Mouse (Mus musculus) CH12.LX (cell line): ENCODE results near the gene Csrp1. TPM values are rescaled to one million over a fixed set of nuclear protein-coding genes. Genes with fewer than 3 reads are reported as not detected.

ENCODE experiments used
- DNase-seq: peaks from one replicate; pipeline ENCODE4 v3.0.0-alpha.2; 2013; ENCODE audit errors: extremely low read depth
- H3K27ac ChIP-seq: 2 replicates; pipeline ENCODE4 v1.5.1; 2012; ENCODE audit warnings: low read depth, mild to moderate bottlenecking, control low read depth, moderate library complexity; ENCODE audit not compliant: insufficient read depth
- H3K27me3 ChIP-seq: replicated peaks from 2 replicates; pipeline ENCODE3; 2012; ENCODE audit warnings: inconsistent platforms
- H3K36me3 ChIP-seq, 2 experiments: replicated peaks in 1 of 2; 2 replicates each; pipeline versions ENCODE3 to v1.6.1; 2012; ENCODE audit warnings: inconsistent platforms in 1 of 2, low read length in 1 of 2, mild to moderate bottlenecking in 1 of 2, mixed read lengths in 1 of 2, moderate library complexity in 1 of 2; ENCODE audit not compliant: control insufficient read depth in 1 of 2, insufficient read depth in 1 of 2
- H3K4me1 ChIP-seq, 2 experiments: 2 replicates each; pipeline ENCODE4 v1.6.1; 2012; ENCODE audit warnings: inconsistent platforms in 1 of 2, moderate library complexity in 1 of 2; ENCODE audit not compliant: insufficient read depth in 2 of 2, control insufficient read depth in 1 of 2
- H3K4me2 ChIP-seq: 2 replicates; pipeline ENCODE4 v1.6.1; 2012; ENCODE audit warnings: low read depth, mild to moderate bottlenecking, control low read depth; ENCODE audit not compliant: poor library complexity, insufficient read depth, severe bottlenecking
- H3K4me3 ChIP-seq, 3 experiments: fragments of 150-350 bp in 1 of 3; sonication (generic) in 1 of 3; replicated peaks in 1 of 3; 2 replicates each; pipeline versions ENCODE3 to v1.5.1; 2011 to 2012; ENCODE audit warnings: low read depth in 2 of 3, low read length in 2 of 3, mild to moderate bottlenecking in 2 of 3, moderate library complexity in 2 of 3, control low read depth in 1 of 3, improper control_type of control experiment in 1 of 3, inconsistent platforms in 1 of 3, mixed read lengths in 1 of 3; ENCODE audit not compliant: poor library complexity in 1 of 3
- H3K79me2 ChIP-seq: replicated peaks from 2 replicates; pipeline ENCODE4 v1.6.1; 2012; ENCODE audit warnings: mild to moderate bottlenecking, moderate library complexity; ENCODE audit not compliant: control insufficient read depth, poor library complexity, insufficient read depth, severe bottlenecking; ENCODE audit errors: extremely low read depth
- H3K9ac ChIP-seq: 2 replicates; pipeline ENCODE4 v1.6.1; 2012; ENCODE audit warnings: low read depth, mild to moderate bottlenecking, control low read depth, moderate library complexity; ENCODE audit not compliant: insufficient read depth
- H3K9me3 ChIP-seq: replicated peaks from 2 replicates; pipeline ENCODE3; 2012; ENCODE audit warnings: low read length, inconsistent platforms, mixed read lengths
- BHLHE40 ChIP-seq: IDR thresholded peaks from 2 replicates; pipeline ENCODE4 v1.6.1; 2011; ENCODE audit warnings: mild to moderate bottlenecking, low read depth, low read length, improper control_type of control experiment
- CTCF ChIP-seq, 2 experiments: IDR thresholded peaks in 1 of 2; conservative IDR thresholded peaks in 1 of 2; 2 replicates each; pipeline ENCODE4 v1.5.1; 2011 to 2012; ENCODE audit warnings: low read depth in 2 of 2, low read length in 2 of 2, improper control_type of control experiment in 1 of 2, inconsistent platforms in 1 of 2, mild to moderate bottlenecking in 1 of 2, moderate library complexity in 1 of 2
- ELF1 ChIP-seq: IDR thresholded peaks from 2 replicates; pipeline ENCODE4 v1.6.1; 2014; ENCODE audit warnings: low read depth, mild to moderate bottlenecking, inconsistent platforms, low read length, improper control_type of control experiment
- EP300 ChIP-seq: IDR thresholded peaks from 2 replicates; pipeline ENCODE4 v1.6.1; 2011; ENCODE audit warnings: low read length, improper control_type of control experiment
- ETS1 ChIP-seq: conservative IDR thresholded peaks from 2 replicates; pipeline ENCODE4 v1.6.1; 2012; ENCODE audit warnings: low read depth, mild to moderate bottlenecking, inconsistent platforms, low read length, improper control_type of control experiment, moderate library complexity
- IRF4 ChIP-seq: IDR thresholded peaks from 2 replicates; pipeline ENCODE4 v1.6.1; 2014; ENCODE audit warnings: low read depth, mild to moderate bottlenecking, inconsistent platforms, low read length, improper control_type of control experiment
- MAFK ChIP-seq: IDR thresholded peaks from 2 replicates; pipeline ENCODE4 v1.6.1; 2011; ENCODE audit warnings: low read length, improper control_type of control experiment; ENCODE audit not compliant: insufficient replicate concordance
- MAX ChIP-seq: IDR thresholded peaks from 2 replicates; pipeline ENCODE4 v1.6.1; 2011; ENCODE audit warnings: low read length, improper control_type of control experiment
- MEF2A ChIP-seq: IDR thresholded peaks from 2 replicates; pipeline ENCODE4 v1.6.1; 2014; ENCODE audit warnings: low read depth, mild to moderate bottlenecking, inconsistent platforms, low read length, improper control_type of control experiment, borderline replicate concordance
- MXI1 ChIP-seq: IDR thresholded peaks from 2 replicates; pipeline ENCODE4 v1.6.1; 2011; ENCODE audit warnings: mild to moderate bottlenecking, low read depth, low read length, improper control_type of control experiment
- MYC ChIP-seq: IDR thresholded peaks from 2 replicates; pipeline ENCODE4 v1.6.1; 2011; ENCODE audit warnings: low read depth, mild to moderate bottlenecking, improper control_type of control experiment, low read length
- SIN3A ChIP-seq: IDR thresholded peaks from 2 replicates; pipeline ENCODE4 v1.6.1; 2012; ENCODE audit warnings: low read length, improper control_type of control experiment, inconsistent platforms
- TCF12 ChIP-seq: IDR thresholded peaks from 2 replicates; pipeline ENCODE4 v1.6.1; 2014; ENCODE audit warnings: low read depth, mild to moderate bottlenecking, inconsistent platforms, low read length, improper control_type of control experiment
- ZC3H11A ChIP-seq: IDR thresholded peaks from 2 replicates; pipeline ENCODE4 v1.6.1; 2012; ENCODE audit warnings: low read depth, mild to moderate bottlenecking, inconsistent platforms, low read length, improper control_type of control experiment
- dilution Hi-C: fragments of 300-500 bp; cut with MboI; formaldehyde crosslinking; loops from 2 replicates; pipeline ENCODE4 v1.14.3; 2020; ENCODE audit warnings: low sequenced_read_pairs; ENCODE audit not compliant: extremely low pct_unique_long_range_greater_than_20kb, extremely low pct_ligation_motif_present
- in situ Hi-C: fragments of 300-500 bp; cut with MboI; formaldehyde crosslinking; loops from 3 replicates; pipeline ENCODE4 v1.14.3; 2019; ENCODE audit warnings: low sequenced_read_pairs, low pct_ligation_motif_present, low pct_unique_long_range_greater_than_20kb, mixed read lengths
- polyA plus RNA-seq: library from polyadenylated mRNA; unstranded; fragments of >175 nt; gene quantifications from 2 replicates; pipeline ENCODE4 v1.2.1, GENCODE M21; 2012; ENCODE audit warnings: low read depth; ENCODE audit not compliant: insufficient read length
- total RNA-seq, 2 experiments: library from RNA; depleted of rRNA; stranded (reverse); fragments of 300-350 nt in 1 of 2; fragments of >200 nt in 1 of 2; gene quantifications; 2 replicates each; pipeline ENCODE4 v1.2.3; 2012 to 2014

The Csrp1 gene
- total and polyA plus RNA-seq, 3 experiments = 45.9 to 54.3 (median 49.4) TPM

DNA sequence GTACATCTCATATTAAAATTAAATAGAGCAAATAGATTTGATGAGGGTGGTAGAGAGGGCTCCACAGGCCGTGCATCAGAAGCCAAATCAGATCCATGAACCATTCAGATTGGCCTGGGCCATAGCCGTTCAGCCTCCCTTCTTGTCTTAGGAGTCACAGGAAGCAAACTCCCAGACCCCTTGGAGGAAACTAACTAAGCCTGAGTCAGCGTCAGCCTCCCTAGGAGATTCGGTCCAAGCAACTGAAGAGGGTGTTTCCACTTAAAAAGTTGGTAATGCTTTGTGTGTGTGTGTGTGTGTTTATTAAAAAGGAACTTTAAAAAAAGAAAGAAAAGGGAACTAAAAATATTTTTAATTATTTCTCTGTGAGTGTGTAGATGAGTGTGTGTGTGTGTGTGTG, 35.0 kb upstream of the Csrp1 start:
- Histone ChIP-seq H3K9ac (no peak overlapping the region), H3K27me3 (peaks cover 74% of the 10 kb centered on the region), H3K4me1 (peaks cover 0 to 6% of the 10 kb centered on the region in 2 experiments; a peak in 2 of 4 replicates), H3K4me3 (no peak overlapping the region), H3K36me3 (no peaks in the 10 kb centered on the region), H3K79me2 (no peaks in the 10 kb centered on the region), H3K9me3 (no peaks in the 10 kb centered on the region), H3K27ac (no peak overlapping the region), H3K4me2 (no peak overlapping the region)
- no peak for DNase-seq
- TF ChIP-seq ELF1 (no peak), MAFK (no peak), ETS1 (no peak)
- dilution Hi-C loops (no loop called here), in situ Hi-C loops (no loop called here)

DNA sequence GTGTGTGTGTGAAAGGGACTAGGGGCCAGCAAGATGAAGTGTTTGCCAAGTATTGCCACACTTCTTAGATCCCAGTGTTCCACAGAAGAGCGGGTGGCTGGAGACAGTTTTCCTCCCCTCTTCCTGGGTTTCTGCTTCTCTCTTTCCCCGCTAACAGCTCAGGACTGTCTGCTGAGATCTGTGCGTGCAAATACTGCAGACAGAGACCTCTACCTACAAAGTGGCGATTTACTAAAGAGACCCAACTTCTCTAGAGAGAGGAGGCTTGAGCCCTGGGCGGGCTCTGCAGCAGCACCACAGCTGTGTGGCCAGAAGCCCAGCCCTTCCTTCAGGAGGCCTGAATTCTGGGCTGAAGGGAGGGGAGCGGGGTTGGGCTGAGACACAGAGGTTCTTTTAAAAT, 34.5 kb upstream of the Csrp1 start:
- dilution Hi-C loops (no loop called here), in situ Hi-C loops (no loop called here)
- Histone ChIP-seq H3K79me2 (no peaks in the 10 kb centered on the region), H3K4me3 (no peak overlapping the region), H3K9me3 (no peaks in the 10 kb centered on the region), H3K27ac (no peak overlapping the region), H3K36me3 (no peaks in the 10 kb centered on the region), H3K9ac (no peak overlapping the region), H3K4me2 (no peak overlapping the region), H3K4me1 (peaks cover 0 to 6% of the 10 kb centered on the region in 2 experiments; a peak in 2 of 4 replicates), H3K27me3 (peaks cover 78% of the 10 kb centered on the region)
- no peak for TF ChIP-seq SIN3A
- TF ChIP-seq MAFK = no peak
- TF ChIP-seq ELF1 = no peak
- TF ChIP-seq IRF4 = no peak
- no peak for TF ChIP-seq MXI1
- TF ChIP-seq TCF12 = no peak
- TF ChIP-seq MYC = no peak
- no peak for TF ChIP-seq MAX
- no peak for TF ChIP-seq MEF2A
- TF ChIP-seq BHLHE40 = no peak
- no peak for TF ChIP-seq ZC3H11A
- TF ChIP-seq CTCF (conservative IDR thresholded peaks at IDR 0.05 in 1 of 2, IDR thresholded peaks at IDR 0.05 in 1 of 2; ENCODE audit: low read depth in 2 of 2, low read length in 2 of 2) = no peak
- TF ChIP-seq EP300 = no peak
- DNase-seq = no peak
